Mouse (Mus musculus): Measurements from ENCODE around the gene Prpf6. TPM values are rescaled to one million over a fixed set of nuclear protein-coding genes. Genes with fewer than 3 reads are reported as not detected.

Gene Prpf6
- polyA plus RNA-seq, 1 experiment = 80.1 TPM

DNA sequence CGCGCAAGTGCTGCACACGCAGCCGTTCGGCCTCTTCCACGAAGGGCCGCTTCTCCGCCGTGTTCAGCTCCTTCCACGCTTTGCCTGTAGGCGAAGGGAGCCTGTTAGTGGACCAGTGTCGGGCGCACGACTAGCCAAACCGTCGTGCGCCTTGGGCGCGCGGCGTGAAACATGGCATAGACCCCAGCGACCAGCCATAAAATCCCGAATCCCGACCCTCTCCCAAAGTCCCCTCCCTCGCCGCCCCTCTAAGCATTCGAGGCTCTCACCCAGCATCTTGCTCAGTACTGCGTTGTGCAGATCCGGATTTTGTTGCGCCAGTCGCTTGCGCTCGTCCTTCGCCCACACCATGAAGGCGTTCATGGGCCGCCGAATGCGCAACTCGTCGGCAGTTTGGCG lies 79.2 kb downstream of the Prpf6 start:
- Histone ChIP-seq H3K36me3 (ENCODE audit: control insufficient read depth, insufficient read depth, low read length, poor library complexity, severe bottlenecking) (no peaks in the 10 kb centered on the region), H3K9ac (ENCODE audit: low read depth, poor library complexity, severe bottlenecking) (peak overlapping the region; percentile 65), H3K27ac (ENCODE audit: insufficient read depth, low read length) (no peak overlapping the region), H3K27me3 (ENCODE audit: control insufficient read depth, insufficient read depth, low read length, poor library complexity, severe bottlenecking) (peaks cover 2% of the 10 kb centered on the region; the same call in 1 of the 2 replicates), H3K4me3 (ENCODE audit: low read depth, low read length) (peak overlapping the region; percentile 58), H3K9me3 (replicated peaks; ENCODE audit: control insufficient read depth, insufficient read depth, low read length, poor library complexity, severe bottlenecking) (no peaks in the 10 kb centered on the region), H3K4me1 (ENCODE audit: control insufficient read depth, insufficient read depth, low read length) (no peaks in the 10 kb centered on the region)
- no peak for TF ChIP-seq CTCF (IDR thresholded peaks at IDR 0.05; ENCODE audit: low read depth, low read length)
- TF ChIP-seq POLR2A (IDR thresholded peaks at IDR 0.05; ENCODE audit: insufficient read depth, low read length) = no peak
- no peak for TF ChIP-seq EP300 (IDR thresholded peaks at IDR 0.05; ENCODE audit: insufficient read depth, low read depth, low read length)

DNA sequence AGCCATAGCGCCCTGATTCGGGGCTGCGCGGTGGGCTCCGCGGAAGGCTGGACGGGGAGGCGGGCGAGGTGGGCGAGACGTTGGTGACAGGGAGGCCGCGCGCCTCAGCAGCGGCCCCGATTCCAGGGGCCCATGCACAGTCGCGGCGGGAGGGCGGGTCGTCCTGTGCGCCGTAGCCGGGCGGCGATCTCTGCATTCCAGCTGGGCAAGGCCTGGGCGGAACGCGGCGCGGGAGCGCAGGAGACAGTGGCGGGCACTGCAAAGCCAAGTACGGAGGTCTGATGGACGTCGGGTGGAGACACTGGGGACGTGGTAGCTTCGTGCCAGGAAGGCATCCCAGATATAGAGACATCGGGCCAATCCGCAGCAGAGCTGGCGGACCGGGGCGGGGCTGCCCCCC lies 79.7 kb downstream of the Prpf6 start, which contains the start of gene Sox18:
Sox18 (minus strand) TSS at position 315 of the 400 bp plus-strand sequence.
- Histone ChIP-seq H3K9ac (ENCODE audit: low read depth, poor library complexity, severe bottlenecking) (peak within 1 kb of the TSS; percentile 65), H3K4me3 (ENCODE audit: low read depth, low read length) (peak within 1 kb of the TSS; percentile 58), H3K36me3 (ENCODE audit: control insufficient read depth, insufficient read depth, low read length, poor library complexity, severe bottlenecking) (no peaks in the 10 kb centered on the region), H3K9me3 (replicated peaks; ENCODE audit: control insufficient read depth, insufficient read depth, low read length, poor library complexity, severe bottlenecking) (no peaks in the 10 kb centered on the region), H3K4me1 (ENCODE audit: control insufficient read depth, insufficient read depth, low read length) (no peaks in the 10 kb centered on the region), H3K27ac (ENCODE audit: insufficient read depth, low read length) (no peak within 1 kb of the TSS), H3K27me3 (ENCODE audit: control insufficient read depth, insufficient read depth, low read length, poor library complexity, severe bottlenecking) (peaks cover 2% of the 10 kb centered on the region; the same call in 1 of the 2 replicates)
- TF ChIP-seq EP300 (IDR thresholded peaks at IDR 0.05; ENCODE audit: insufficient read depth, low read depth, low read length) (no peak), CTCF (IDR thresholded peaks at IDR 0.05; ENCODE audit: low read depth, low read length) (no peak), POLR2A (IDR thresholded peaks at IDR 0.05; ENCODE audit: insufficient read depth, low read length) (no peak)

DNA sequence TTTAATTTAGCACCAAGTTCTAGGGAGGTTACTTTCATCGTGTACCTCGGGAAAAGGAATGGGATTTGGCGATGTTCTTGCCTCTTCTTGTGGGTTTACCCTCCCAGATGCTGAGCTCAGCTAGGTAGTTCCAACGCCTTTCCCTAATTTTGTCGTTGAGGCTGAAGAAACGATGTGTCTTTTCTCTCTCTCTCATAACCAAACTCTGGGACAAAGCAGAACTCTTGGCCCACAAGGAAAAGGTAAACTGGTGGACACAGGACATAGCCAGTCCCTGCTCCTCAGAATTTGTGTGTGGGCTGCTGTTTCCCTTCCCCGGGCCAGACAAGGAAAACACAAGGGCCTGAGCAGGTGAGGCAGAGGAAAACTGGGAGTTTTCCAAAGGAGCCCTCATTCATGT lies 80.3 kb downstream of the Prpf6 start:
- Histone ChIP-seq H3K27me3 (ENCODE audit: control insufficient read depth, insufficient read depth, low read length, poor library complexity, severe bottlenecking) (peaks cover 2% of the 10 kb centered on the region; the same call in 1 of the 2 replicates), H3K4me3 (ENCODE audit: low read depth, low read length) (no peak overlapping the region), H3K27ac (ENCODE audit: insufficient read depth, low read length) (no peak overlapping the region), H3K36me3 (ENCODE audit: control insufficient read depth, insufficient read depth, low read length, poor library complexity, severe bottlenecking) (no peaks in the 10 kb centered on the region), H3K9ac (ENCODE audit: low read depth, poor library complexity, severe bottlenecking) (peak overlapping the region; percentile 65; the same call in 1 of the 2 replicates), H3K9me3 (replicated peaks; ENCODE audit: control insufficient read depth, insufficient read depth, low read length, poor library complexity, severe bottlenecking) (no peaks in the 10 kb centered on the region), H3K4me1 (ENCODE audit: control insufficient read depth, insufficient read depth, low read length) (no peaks in the 10 kb centered on the region)
- no peak for TF ChIP-seq EP300 (IDR thresholded peaks at IDR 0.05; ENCODE audit: insufficient read depth, low read depth, low read length)
- TF ChIP-seq CTCF (IDR thresholded peaks at IDR 0.05; ENCODE audit: low read depth, low read length) = no peak
- TF ChIP-seq POLR2A (IDR thresholded peaks at IDR 0.05; ENCODE audit: insufficient read depth, low read length) = no peak

DNA sequence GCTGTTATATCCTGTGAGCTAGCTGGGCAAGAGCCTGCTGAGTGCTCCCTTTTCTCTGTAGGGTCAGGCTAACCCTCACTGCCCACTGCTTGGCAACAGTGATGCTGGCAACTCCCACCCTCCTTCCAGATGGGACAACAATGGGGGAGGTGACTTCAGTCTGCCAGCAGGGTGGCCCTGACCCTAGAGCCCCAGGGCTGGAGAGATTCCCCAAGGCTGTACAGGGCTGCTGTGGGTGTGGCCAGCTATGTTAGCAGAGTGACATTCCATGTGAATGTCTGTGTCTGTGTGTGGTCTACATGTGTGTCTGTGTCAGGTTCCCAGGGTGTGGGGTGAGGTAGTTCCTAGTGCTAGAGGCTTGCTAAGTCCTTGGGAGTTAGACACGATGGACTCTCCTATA lies 81.8 kb downstream of the Prpf6 start:
- no peaks in the 10 kb centered on the region for H3K36me3 ChIP-seq (ENCODE audit: control insufficient read depth, insufficient read depth, low read length, poor library complexity, severe bottlenecking)
- no peak overlapping the region for H3K4me3 ChIP-seq (ENCODE audit: low read depth, low read length)
- no peak for TF ChIP-seq EP300 (IDR thresholded peaks at IDR 0.05; ENCODE audit: insufficient read depth, low read depth, low read length)
- H3K27me3 ChIP-seq (ENCODE audit: control insufficient read depth, insufficient read depth, low read length, poor library complexity, severe bottlenecking) = peaks cover 2% of the 10 kb centered on the region; the same call in 1 of the 2 replicates
- H3K27ac ChIP-seq (ENCODE audit: insufficient read depth, low read length) = no peak overlapping the region
- no peak overlapping the region for H3K9ac ChIP-seq (ENCODE audit: low read depth, poor library complexity, severe bottlenecking)
- no peaks in the 10 kb centered on the region for H3K9me3 ChIP-seq (replicated peaks; ENCODE audit: control insufficient read depth, insufficient read depth, low read length, poor library complexity, severe bottlenecking)
- H3K4me1 ChIP-seq (ENCODE audit: control insufficient read depth, insufficient read depth, low read length) = no peaks in the 10 kb centered on the region

DNA sequence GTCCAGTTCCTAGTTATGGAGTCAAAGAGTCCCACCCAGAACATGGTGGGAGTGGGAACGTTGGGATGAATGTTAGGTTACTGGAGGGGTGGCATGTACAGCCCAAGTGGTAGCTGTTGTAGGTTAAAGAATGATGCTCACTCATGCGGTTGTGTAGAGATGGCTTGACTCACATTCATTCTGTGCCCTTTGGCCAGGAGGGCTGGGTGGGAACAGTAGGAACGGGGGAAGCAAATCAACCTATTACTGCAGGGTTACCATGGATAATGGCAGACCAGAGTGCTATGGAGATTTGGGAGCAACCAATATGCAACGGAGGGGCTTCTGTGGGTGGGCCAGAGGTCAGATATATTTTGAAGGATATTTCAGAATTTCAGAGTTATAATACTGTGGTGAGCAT lies 83.3 kb downstream of the Prpf6 start:
- Histone ChIP-seq H3K36me3 (ENCODE audit: control insufficient read depth, insufficient read depth, low read length, poor library complexity, severe bottlenecking) (no peaks in the 10 kb centered on the region), H3K4me3 (ENCODE audit: low read depth, low read length) (no peak overlapping the region), H3K9me3 (replicated peaks; ENCODE audit: control insufficient read depth, insufficient read depth, low read length, poor library complexity, severe bottlenecking) (no peaks in the 10 kb centered on the region), H3K27me3 (ENCODE audit: control insufficient read depth, insufficient read depth, low read length, poor library complexity, severe bottlenecking) (peaks cover 2% of the 10 kb centered on the region; the same call in 1 of the 2 replicates), H3K9ac (ENCODE audit: low read depth, poor library complexity, severe bottlenecking) (no peak overlapping the region), H3K4me1 (ENCODE audit: control insufficient read depth, insufficient read depth, low read length) (no peaks in the 10 kb centered on the region), H3K27ac (ENCODE audit: insufficient read depth, low read length) (no peak overlapping the region)
- TF ChIP-seq EP300 (IDR thresholded peaks at IDR 0.05; ENCODE audit: insufficient read depth, low read depth, low read length) (no peak), POLR2A (IDR thresholded peaks at IDR 0.05; ENCODE audit: insufficient read depth, low read length) (no peak), CTCF (IDR thresholded peaks at IDR 0.05; ENCODE audit: low read depth, low read length) (no peak)

DNA sequence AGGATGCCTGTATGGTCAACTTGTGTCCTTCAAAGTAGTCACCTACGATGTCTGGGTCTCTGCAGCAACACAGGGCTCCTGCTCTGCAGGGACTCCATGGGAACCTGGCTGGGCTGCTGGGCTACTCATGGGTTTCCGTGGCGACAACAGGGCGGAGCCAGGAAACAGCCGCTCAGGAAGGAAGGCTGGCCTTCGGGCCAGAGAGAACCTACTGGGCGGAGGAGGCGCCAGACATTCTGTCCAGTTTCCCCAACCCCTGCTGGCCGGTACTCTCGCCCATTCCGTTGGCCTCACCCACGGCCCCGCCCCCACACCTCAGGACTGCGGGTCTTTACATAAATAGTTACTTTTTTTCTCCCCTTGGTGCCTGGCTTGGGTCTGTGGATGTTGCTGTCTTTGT lies 83.8 kb downstream of the Prpf6 start:
- Histone ChIP-seq H3K27ac (ENCODE audit: insufficient read depth, low read length) (no peak overlapping the region), H3K9me3 (replicated peaks; ENCODE audit: control insufficient read depth, insufficient read depth, low read length, poor library complexity, severe bottlenecking) (no peaks in the 10 kb centered on the region), H3K36me3 (ENCODE audit: control insufficient read depth, insufficient read depth, low read length, poor library complexity, severe bottlenecking) (no peaks in the 10 kb centered on the region), H3K4me1 (ENCODE audit: control insufficient read depth, insufficient read depth, low read length) (no peaks in the 10 kb centered on the region), H3K9ac (ENCODE audit: low read depth, poor library complexity, severe bottlenecking) (peak overlapping the region; percentile 28; the same call in 1 of the 2 replicates), H3K27me3 (ENCODE audit: control insufficient read depth, insufficient read depth, low read length, poor library complexity, severe bottlenecking) (peaks cover 2% of the 10 kb centered on the region; the same call in 1 of the 2 replicates), H3K4me3 (ENCODE audit: low read depth, low read length) (no peak overlapping the region)
- TF ChIP-seq EP300 (IDR thresholded peaks at IDR 0.05; ENCODE audit: insufficient read depth, low read depth, low read length) (no peak), POLR2A (IDR thresholded peaks at IDR 0.05; ENCODE audit: insufficient read depth, low read length) (no peak), CTCF (IDR thresholded peaks at IDR 0.05; ENCODE audit: low read depth, low read length) (no peak)

Data from ES-Bruce4 (cell line).